Mouse (Mus musculus) lung, adult 2 months (tissue): ENCODE measurements around the gene Ccdc137.

Source experiments
- CTCF ChIP-seq: fragments of 200-500 bp; IDR thresholded peaks from 2 replicates; pipeline ENCODE4 v1.5.1; 2011; ENCODE audit warnings: mild to moderate bottlenecking, low read length, control low read depth; ENCODE audit not compliant: insufficient read depth
- POLR2A ChIP-seq: fragments of 200-500 bp; IDR thresholded peaks from 2 replicates; pipeline ENCODE4 v1.6.1; 2011; ENCODE audit warnings: low read depth, mild to moderate bottlenecking, control low read depth, low read length, borderline replicate concordance; ENCODE audit errors: extremely low read depth

DNA sequence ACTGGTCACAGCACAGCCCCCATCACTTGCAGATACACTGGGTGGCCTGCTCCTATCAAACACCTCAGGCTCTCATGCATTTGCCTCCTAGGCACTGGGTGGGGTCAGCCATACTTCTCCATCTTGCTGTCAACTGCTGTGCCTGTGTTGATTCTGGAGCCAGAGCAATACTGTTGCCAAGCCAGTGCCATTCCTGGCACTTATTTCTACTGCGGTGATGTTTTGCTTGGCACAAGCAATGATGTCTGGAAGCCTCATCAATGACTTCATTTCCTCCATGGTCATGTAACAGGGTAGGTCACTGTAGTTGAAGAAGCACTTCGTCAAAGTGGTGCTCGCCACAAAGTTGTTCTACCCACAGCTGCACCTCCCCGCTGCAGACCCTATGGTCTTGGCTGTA, 7.6 kb downstream of the Ccdc137 start:
- TF ChIP-seq POLR2A = no peak
- no peak for TF ChIP-seq CTCF
